Mouse (Mus musculus) erythroblast, embryonic 14.5 days (primary cell): ENCODE data around the gene Slc22a23. TPM values are rescaled to one million over a fixed set of nuclear protein-coding genes. Genes with fewer than 3 reads are reported as not detected.

Experiments used
- H3K27me3 ChIP-seq: 2 replicates; pipeline ENCODE4 v1.6.1; 2012; ENCODE audit warnings: inconsistent platforms; ENCODE audit not compliant: control insufficient read depth
- H3K36me3 ChIP-seq: 2 replicates; pipeline ENCODE4 v1.6.1; 2012; ENCODE audit warnings: mild to moderate bottlenecking, inconsistent platforms; ENCODE audit not compliant: control insufficient read depth
- H3K4me1 ChIP-seq: 2 replicates; pipeline ENCODE4 v1.6.1; 2012; ENCODE audit warnings: inconsistent platforms; ENCODE audit not compliant: control insufficient read depth
- H3K4me3 ChIP-seq: replicated peaks from 2 replicates; pipeline ENCODE3; 2012; ENCODE audit warnings: moderate library complexity, mild to moderate bottlenecking, inconsistent platforms
- H3K9me3 ChIP-seq: 2 replicates; pipeline ENCODE4 v1.6.1; 2012; ENCODE audit warnings: low read length, inconsistent platforms, mixed read lengths; ENCODE audit not compliant: control insufficient read depth
- GATA1 ChIP-seq: IDR thresholded peaks from 2 replicates; pipeline ENCODE4 v1.6.1; 2012; ENCODE audit warnings: low read length, inconsistent platforms, mixed read lengths
- TAL1 ChIP-seq: IDR thresholded peaks from 3 replicates; pipeline ENCODE4 v1.6.1; 2012; ENCODE audit warnings: low read length, inconsistent platforms, mixed read lengths
- polyA plus RNA-seq: library from polyadenylated mRNA; stranded (reverse); fragments of >175 nt; gene quantifications from 2 replicates; pipeline ENCODE4 v1.2.3, GENCODE M21; 2012

Slc22a23 gene
- polyA plus RNA-seq, 1 experiment: 14.3 TPM

DNA sequence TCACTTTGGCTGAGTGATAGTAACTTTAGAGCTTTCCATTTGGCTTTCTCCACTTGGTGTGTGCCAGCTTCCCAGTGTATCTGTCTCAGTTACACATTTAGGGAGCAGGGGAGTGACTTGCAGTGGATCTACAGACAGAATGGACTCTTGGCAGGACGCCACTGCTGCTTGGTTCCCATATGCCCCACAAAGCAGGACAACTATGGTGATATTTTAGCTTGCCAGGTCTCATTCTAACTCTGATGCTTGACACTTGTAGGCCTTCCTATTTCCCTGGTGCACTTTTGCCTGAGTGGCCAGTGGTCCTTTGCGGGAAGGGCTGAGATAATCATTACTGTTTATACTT is 188.2 kb downstream of the Slc22a23 start:
- peaks cover 15% of the 10 kb centered on the region for H3K4me1 ChIP-seq

DNA sequence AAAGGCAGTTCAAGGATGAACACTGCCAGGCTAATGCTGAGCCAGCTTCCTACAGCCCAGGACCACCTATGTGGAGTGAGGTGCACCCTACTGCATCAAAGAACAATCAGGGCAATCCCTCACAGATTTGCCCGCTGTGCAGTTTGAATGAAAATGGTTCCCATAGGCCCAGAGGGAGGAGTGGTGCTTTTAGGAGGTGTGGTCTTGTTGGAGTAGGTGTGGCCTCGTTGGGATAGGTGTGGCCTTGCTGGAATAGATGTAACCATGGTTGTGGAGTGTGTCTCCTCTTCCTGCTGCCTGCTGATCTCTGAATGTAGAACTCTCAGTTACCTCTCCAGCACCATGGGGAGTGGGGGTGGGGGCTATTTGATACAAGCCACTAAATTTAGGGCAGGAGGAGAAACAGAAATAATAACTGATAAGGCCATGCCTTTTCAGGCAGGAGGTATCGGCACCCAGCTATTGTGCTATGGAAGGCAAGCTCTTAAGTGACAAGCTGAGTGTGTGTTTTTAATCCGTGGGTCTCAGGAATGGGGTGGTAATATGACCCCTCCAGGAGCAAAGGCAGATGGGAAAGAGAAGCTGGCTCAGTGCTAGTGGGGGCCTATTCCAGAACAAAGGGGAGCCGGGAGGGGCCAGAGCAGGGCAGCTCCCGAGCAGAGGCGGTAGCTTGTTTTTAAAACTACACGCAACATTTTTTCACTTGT is 188.7 kb downstream of the Slc22a23 start:
- Histone ChIP-seq H3K4me1 (peaks cover 12% of the 10 kb centered on the region), H3K4me3 (no peak overlapping the region)
- no peak for TF ChIP-seq TAL1
- no peak for TF ChIP-seq GATA1

More for the DNA sequence above, 188.2 kb downstream of the Slc22a23 start:
- Histone ChIP-seq H3K4me3 (no peak overlapping the region), H3K27me3 (peaks cover under 1% of the 10 kb centered on the region), H3K36me3 (no peaks in the 10 kb centered on the region), H3K9me3 (no peaks in the 10 kb centered on the region)
- no peak for TF ChIP-seq TAL1
- TF ChIP-seq GATA1: no peak

DNA sequence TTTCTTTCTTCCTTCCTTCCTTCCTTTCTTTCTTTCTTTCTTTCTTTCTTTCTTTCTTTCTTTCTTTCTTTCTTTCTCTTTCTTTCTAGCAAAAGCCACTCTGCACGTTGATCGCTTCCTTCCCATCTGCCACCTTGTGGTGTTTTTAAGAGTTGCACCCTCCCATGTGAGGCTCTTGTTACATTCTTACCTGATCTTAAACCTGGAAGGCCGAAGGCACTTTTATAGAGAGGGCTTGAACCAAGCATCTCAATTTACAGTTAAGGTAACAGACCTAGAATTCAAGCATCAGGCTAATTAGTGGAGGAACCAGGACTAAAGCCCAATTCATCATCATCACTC is 190.1 kb downstream of the Slc22a23 start:
- peaks cover 12% of the 10 kb centered on the region for H3K4me1 ChIP-seq
- no peaks in the 10 kb centered on the region for H3K9me3 ChIP-seq
- TF ChIP-seq GATA1 (no peak), TAL1 (no peak)
- H3K27me3 ChIP-seq: peaks cover 14% of the 10 kb centered on the region
- H3K36me3 ChIP-seq: no peaks in the 10 kb centered on the region
- H3K4me3 ChIP-seq: no peak overlapping the region

More for the DNA sequence above, 188.7 kb downstream of the Slc22a23 start:
- peaks cover 5% of the 10 kb centered on the region for H3K27me3 ChIP-seq
- H3K9me3 ChIP-seq: no peaks in the 10 kb centered on the region
- no peaks in the 10 kb centered on the region for H3K36me3 ChIP-seq

DNA sequence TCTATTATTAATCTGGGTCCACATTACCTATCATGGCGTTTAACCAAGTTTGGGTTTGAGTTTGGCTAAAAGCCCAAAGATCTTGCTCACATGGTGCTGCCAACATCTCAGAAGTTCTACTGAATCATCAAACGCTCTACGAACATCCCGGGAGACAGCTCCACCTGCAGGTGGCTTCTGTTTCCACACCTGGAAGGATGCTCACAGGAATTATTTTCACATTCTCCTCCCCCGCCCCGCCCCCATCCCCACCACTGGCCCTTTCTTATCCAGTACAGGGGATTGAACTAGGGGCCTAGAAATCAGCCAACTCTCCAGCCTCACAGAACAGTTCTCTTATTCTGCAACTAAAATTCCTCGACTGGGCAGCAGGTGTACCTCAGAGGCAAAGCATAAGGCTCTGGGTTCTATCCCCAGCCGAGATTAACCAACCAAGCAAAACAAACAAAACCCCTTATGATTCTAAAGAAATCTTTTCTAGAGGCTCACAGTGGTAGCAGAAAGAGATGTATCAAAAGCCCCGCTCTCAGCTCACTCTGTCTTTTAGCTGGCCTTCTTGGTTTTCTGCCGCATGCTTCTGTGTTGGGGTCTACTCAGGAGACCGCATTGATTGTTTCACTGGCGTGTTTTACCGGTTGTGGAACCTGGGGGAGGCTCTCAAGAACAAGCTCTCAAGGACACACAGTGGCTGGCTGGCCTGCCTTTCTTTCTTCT is 190.6 kb downstream of the Slc22a23 start:
- peaks cover 20% of the 10 kb centered on the region for H3K27me3 ChIP-seq
- no peak overlapping the region for H3K4me3 ChIP-seq
- no peaks in the 10 kb centered on the region for H3K9me3 ChIP-seq
- H3K4me1 ChIP-seq: peaks cover 12% of the 10 kb centered on the region
- TF ChIP-seq GATA1: no peak
- TF ChIP-seq TAL1: no peak
- H3K36me3 ChIP-seq: no peaks in the 10 kb centered on the region

DNA sequence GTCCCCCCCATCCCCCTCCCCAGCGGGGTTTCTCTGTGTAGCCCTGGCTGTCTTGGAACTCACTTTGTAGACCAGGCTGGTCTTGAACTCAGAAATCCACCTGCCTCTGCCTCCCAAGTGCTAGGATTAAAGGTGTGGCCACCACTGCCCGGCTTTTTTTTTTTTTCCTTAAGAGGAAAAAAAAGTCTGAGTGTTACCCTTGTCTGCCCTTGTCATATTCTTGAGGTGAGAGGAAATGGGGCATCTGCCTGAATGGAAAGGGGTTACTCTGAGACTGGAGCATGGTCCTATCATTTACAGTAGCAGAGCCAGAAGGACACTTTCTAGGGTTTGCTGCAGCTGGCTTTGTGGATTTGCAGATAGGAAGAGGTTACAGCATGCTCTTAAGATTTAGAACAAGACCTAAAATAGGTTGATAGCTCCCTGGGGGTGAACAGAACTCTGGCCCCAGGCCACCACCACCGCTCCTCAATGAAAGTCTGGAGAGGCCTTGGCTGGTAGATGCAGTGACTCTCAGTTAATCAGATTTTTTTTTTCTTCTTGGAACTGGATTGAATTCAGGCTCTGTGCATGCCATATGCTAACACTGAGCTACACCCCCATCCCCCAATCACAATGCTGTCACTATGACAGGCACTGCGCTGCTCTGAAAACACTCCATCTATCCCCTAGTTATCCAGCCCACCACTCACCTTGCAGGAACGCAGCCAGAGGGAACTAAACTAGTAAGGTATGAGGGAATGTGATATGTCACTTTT is 191.5 kb downstream of the Slc22a23 start:
- TF ChIP-seq GATA1: no peak
- no peak for TF ChIP-seq TAL1
- no peak overlapping the region for H3K4me3 ChIP-seq
- H3K4me1 ChIP-seq: peaks cover 15% of the 10 kb centered on the region
- H3K36me3 ChIP-seq: no peaks in the 10 kb centered on the region
- no peaks in the 10 kb centered on the region for H3K9me3 ChIP-seq
- peaks cover 29% of the 10 kb centered on the region for H3K27me3 ChIP-seq

DNA sequence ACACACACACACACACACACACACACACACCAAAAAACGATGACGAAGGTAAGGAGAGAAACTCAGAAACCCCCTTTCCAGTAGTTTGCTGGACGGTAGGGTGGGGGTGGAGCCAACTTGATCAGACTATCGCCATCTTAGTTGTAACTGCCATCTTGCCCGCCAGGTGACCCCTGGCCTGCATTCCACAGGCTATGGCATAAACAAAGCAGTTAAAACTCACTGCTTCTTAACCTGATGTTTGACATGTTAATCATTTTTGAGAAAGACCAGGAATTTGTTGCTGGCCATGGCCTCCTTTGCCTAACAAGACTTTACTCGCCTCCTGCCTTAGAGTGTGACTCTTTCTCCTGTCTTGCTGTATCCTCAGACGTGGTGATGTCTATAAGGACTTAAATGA is 192.3 kb downstream of the Slc22a23 start:
- TF ChIP-seq GATA1 (no peak), TAL1 (no peak)
- no peaks in the 10 kb centered on the region for H3K36me3 ChIP-seq
- no peak overlapping the region for H3K4me3 ChIP-seq
- H3K4me1 ChIP-seq: peaks cover 15% of the 10 kb centered on the region
- peaks cover 36% of the 10 kb centered on the region for H3K27me3 ChIP-seq
- no peaks in the 10 kb centered on the region for H3K9me3 ChIP-seq

DNA sequence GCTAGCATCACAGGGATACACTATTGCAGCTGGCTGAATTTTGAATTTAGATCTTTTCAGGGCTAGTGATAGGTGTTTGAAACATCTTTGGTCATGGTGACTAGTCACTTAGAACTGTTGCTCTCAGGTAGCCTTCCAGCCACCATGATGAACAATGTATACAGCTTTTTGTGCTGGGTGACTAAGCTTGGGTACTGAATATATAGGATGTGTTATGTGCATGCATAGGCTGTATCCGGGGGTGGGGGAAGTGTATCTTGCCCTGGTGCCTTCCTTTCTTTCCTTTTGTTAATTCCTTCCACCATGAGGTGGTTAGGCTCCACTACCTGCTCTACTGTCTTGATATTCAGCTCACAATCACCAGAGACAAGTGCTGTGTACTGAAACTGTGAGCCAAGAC is 193.6 kb downstream of the Slc22a23 start:
- Histone ChIP-seq H3K9me3 (no peaks in the 10 kb centered on the region), H3K4me3 (no peak overlapping the region), H3K36me3 (no peaks in the 10 kb centered on the region), H3K27me3 (peaks cover 37% of the 10 kb centered on the region), H3K4me1 (peaks cover 15% of the 10 kb centered on the region)
- no peak for TF ChIP-seq GATA1
- no peak for TF ChIP-seq TAL1

DNA sequence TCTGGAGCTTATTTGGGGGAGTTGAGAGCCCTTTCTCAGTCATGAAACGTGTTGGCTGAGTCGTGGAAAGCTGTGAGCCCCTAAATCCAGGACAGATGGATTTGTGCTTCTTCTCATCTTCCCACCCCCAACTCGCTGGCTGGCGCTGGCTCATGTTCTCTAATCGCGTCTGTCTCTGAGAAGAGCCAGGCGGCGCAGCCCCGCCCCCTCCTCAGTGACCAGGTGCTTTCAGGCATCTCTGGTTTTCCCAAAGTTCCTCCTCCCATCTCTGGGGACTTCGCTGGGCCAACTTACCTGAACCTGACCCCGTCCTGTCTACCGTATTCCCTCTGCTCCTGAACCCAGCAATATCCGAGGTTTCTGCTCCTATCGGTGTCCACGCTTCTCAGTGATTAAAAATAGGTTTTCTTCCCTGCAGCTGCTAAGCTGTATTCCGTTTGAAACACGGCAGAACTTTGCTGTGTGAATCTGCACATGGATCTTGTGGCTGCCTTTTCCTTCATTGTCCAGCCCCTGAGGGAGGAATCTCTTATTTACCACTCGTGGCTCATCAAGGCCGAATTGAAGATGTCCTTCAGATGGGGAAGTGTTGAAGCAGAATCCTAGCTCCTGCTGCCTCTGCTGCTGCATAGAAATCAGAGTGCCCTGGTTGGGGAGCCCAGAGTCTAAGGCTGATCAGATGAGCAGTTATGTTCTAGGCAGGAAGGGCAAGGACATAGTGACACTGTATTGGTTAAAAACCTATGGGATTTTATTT is 194.5 kb downstream of the Slc22a23 start:
- TF ChIP-seq TAL1: no peak
- TF ChIP-seq GATA1: no peak
- Histone ChIP-seq H3K9me3 (no peaks in the 10 kb centered on the region), H3K4me3 (no peak overlapping the region), H3K27me3 (peaks cover 37% of the 10 kb centered on the region), H3K36me3 (no peaks in the 10 kb centered on the region), H3K4me1 (peaks cover 10% of the 10 kb centered on the region)
